Mouse (Mus musculus) liver, embryonic 11.5 days (tissue): ENCODE data around the gene Akap6. TPM values are rescaled to one million over a fixed set of nuclear protein-coding genes. Genes with fewer than 3 reads are reported as not detected.
A peak's percentile ranks its signal among the peaks of the same experiment; 100 is the strongest.

Experiments
- ATAC-seq: fragments of 200-750 bp; cut with Nextera tagmentation; replicated peaks from 2 replicates; pipeline ENCODE4 v1.8.0; 2017; ENCODE audit warnings: moderate number of reproducible peaks, mild to moderate bottlenecking, moderate TSS enrichment, moderate library complexity; ENCODE audit not compliant: low FRiP score
- DNase-seq: peaks from one replicate; pipeline ENCODE4 v3.0.0-alpha.2; 2017; ENCODE audit warnings: low spot score
- H3K27ac ChIP-seq: fragments of 300-500 bp; sonication (generic); 2 replicates; pipeline ENCODE4 v1.5.1; 2014; ENCODE audit warnings: mild to moderate bottlenecking, low read depth, low read length, control low read depth
- H3K27me3 ChIP-seq: fragments of 300-500 bp; sonication (generic); replicated peaks from 2 replicates; pipeline ENCODE4 v1.6.1; 2014; ENCODE audit warnings: low read length, mixed read lengths; ENCODE audit not compliant: control insufficient read depth, insufficient read depth
- H3K36me3 ChIP-seq: fragments of 300-500 bp; sonication (generic); 2 replicates; pipeline ENCODE4 v1.6.1; 2014; ENCODE audit warnings: mild to moderate bottlenecking, low read length, moderate library complexity, mixed read lengths; ENCODE audit not compliant: control insufficient read depth, insufficient read depth
- H3K4me1 ChIP-seq: fragments of 300-500 bp; sonication (generic); replicated peaks from 2 replicates; pipeline ENCODE4 v1.6.1; 2014; ENCODE audit warnings: low read length, mixed read lengths; ENCODE audit not compliant: control insufficient read depth, insufficient read depth
- H3K4me2 ChIP-seq: fragments of 300-500 bp; sonication (generic); 2 replicates; pipeline ENCODE4 v1.6.1; 2014; ENCODE audit warnings: mild to moderate bottlenecking, control low read depth, moderate library complexity
- H3K4me3 ChIP-seq: fragments of 300-500 bp; sonication (generic); 2 replicates; pipeline ENCODE4 v1.5.1; 2014; ENCODE audit warnings: low read depth, low read length, control low read depth
- H3K9ac ChIP-seq: fragments of 300-500 bp; sonication (generic); 2 replicates; pipeline ENCODE4 v1.6.1; 2014; ENCODE audit warnings: low read depth, low read length, control low read depth
- H3K9me3 ChIP-seq: fragments of 300-500 bp; sonication (generic); 2 replicates; pipeline ENCODE4 v1.6.1; 2016; ENCODE audit warnings: low read length, inconsistent platforms, mixed read lengths; ENCODE audit not compliant: control insufficient read depth
- WGBS: fragments of 180-500 bp; shearing (Covaris S2); extraction: QIAGEN DNeasy Blood & Tissue Kit; methylation state at CpG from one replicate; pipeline ENCODE4 v1.1.7; 2014; 5-methylcytosine and 5-hydroxymethylcytosine counted together
- polyA plus RNA-seq: library from polyadenylated mRNA; unstranded; fragments of >200 nt; fragmentation: Nextera tagmentation; extraction: Ambion mirVana; gene quantifications from 2 replicates; pipeline ENCODE4 v1.2.1, GENCODE M21; 2014

The Akap6 gene
- polyA plus RNA-seq, 1 experiment from 2014 or later = 0.10 TPM

DNA sequence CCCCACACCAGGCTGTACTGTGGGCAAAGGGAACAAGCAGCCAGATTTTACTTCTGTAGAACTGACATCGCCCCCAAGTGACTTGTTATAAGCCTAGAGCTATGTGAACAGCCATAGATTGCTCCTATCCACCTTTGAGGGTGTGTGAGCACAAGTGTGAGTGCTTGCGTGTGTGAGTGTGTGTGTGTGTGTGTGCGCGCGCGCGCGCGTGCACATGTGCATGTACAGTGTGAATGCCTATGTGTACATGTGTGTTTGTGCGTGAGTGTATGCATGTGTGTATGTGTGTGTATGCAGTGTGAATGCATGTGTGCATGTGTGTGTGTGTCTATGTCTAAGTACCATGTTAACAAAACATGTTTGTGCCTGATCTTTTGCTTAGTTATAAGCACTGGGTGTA is 445.6 kb downstream of the Akap6 start:
- no peak for ATAC-seq
- WGBS = 95% methylated on average over 10 of the region's 10 CpGs

DNA sequence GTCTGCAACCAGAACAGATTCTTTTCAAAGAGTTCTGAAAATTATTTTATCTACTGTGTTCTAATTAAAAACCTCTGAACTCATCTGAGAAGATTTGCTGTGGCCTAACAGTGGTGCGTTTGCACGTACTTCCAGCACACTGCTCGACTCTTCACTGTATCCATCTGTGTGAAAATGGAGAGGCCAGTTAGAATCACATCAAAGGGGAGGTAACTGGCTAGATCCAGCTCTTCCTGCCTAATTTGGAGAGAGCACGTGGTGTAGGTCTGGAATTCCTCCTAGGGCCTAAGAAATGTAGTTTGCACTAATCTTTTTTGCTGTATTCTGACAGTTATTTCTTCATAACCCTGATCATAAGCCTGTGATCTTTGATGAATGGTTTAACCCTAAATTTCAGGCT is 446.3 kb downstream of the Akap6 start:
- H3K4me1 ChIP-seq = no peaks in the 10 kb centered on the region; the same call in 1 of the 2 replicates
- ATAC-seq = no peak
- 63% methylated on average over 4 of the region's 4 CpGs for WGBS

More for the DNA sequence above, 445.6 kb downstream of the Akap6 start:
- Histone ChIP-seq H3K27ac (no peak overlapping the region), H3K9me3 (no peaks in the 10 kb centered on the region), H3K4me2 (no peak overlapping the region), H3K4me3 (no peak overlapping the region), H3K27me3 (no peaks in the 10 kb centered on the region), H3K9ac (no peak overlapping the region), H3K4me1 (no peaks in the 10 kb centered on the region; the same call in 1 of the 2 replicates), H3K36me3 (no peaks in the 10 kb centered on the region)
- no peak for DNase-seq

DNA sequence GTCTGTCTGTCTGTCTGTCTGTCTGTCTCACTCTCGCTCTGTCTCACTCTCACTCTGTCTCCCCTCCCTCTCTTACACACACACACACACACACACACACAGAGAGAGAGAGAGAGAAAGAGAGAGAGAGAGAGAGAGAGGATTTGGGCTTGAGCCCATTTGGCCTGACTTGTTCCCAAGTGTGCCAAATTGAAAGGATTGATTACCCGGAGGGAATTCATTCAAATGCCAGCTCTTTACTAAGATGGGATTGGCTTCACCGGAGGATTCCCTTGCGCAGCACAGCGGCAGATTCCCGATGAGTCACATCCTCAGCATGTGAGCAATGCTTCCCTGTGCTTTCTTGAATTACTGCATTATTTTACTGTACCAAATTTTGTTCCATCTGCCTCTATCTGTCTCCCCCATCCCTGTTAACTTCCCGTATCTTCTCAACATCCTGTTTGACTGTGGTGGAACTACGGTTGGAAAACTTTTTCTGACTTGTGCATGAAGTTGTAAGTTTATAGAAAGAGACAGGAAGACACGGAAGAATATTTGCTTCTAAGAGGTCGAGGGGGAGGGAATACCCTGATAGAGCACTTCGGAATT is 447.4 kb downstream of the Akap6 start:
- no peak overlapping the region for H3K4me3 ChIP-seq
- DNase-seq = no peak
- no peaks in the 10 kb centered on the region; the same call in 1 of the 2 replicates for H3K9me3 ChIP-seq
- H3K27ac ChIP-seq = no peak overlapping the region
- H3K4me2 ChIP-seq = no peak overlapping the region
- no peak for ATAC-seq
- H3K36me3 ChIP-seq = no peaks in the 10 kb centered on the region
- H3K9ac ChIP-seq = no peak overlapping the region
- no peaks in the 10 kb centered on the region; the same call in 1 of the 2 replicates for H3K4me1 ChIP-seq
- H3K27me3 ChIP-seq = no peaks in the 10 kb centered on the region
- WGBS = 59% methylated on average over 11 of the region's 11 CpGs

More for the DNA sequence above, 446.3 kb downstream of the Akap6 start:
- H3K36me3 ChIP-seq = no peaks in the 10 kb centered on the region
- no peaks in the 10 kb centered on the region for H3K27me3 ChIP-seq
- no peak overlapping the region for H3K4me3 ChIP-seq
- no peak overlapping the region for H3K27ac ChIP-seq
- H3K9ac ChIP-seq = no peak overlapping the region
- no peaks in the 10 kb centered on the region; the same call in 1 of the 2 replicates for H3K9me3 ChIP-seq
- no peak overlapping the region for H3K4me2 ChIP-seq
- no peak for DNase-seq

DNA sequence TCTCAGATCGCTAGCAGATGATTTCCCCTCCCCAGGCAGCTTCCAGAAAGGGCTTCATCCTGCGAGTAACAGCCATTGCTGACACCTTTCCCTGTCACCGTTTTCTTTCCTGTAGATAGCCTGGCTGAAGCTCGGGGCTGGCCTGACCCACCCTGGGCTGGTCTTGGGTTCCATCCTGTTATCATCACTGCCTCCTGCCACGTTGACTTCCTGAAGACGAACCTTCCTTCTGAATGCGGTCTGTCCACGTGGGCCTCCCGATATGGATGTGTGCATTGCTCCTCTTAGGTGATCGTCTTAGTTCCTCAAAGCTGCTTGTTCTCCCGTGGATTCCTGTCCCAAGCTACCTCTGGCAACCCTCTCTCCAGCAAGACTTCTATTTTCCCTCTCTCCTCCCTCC is 448.5 kb downstream of the Akap6 start:
- Histone ChIP-seq H3K9me3 (no peaks in the 10 kb centered on the region; the same call in 1 of the 2 replicates), H3K9ac (no peak overlapping the region), H3K4me3 (no peak overlapping the region), H3K4me2 (peak overlapping the region; percentile 23; the same call in 1 of the 2 replicates), H3K4me1 (no peaks in the 10 kb centered on the region; the same call in 1 of the 2 replicates), H3K36me3 (no peaks in the 10 kb centered on the region), H3K27ac (no peak overlapping the region), H3K27me3 (no peaks in the 10 kb centered on the region)
- DNase-seq (no peak), ATAC-seq (peak; percentile 74)
- WGBS = 40% methylated on average over 11 of the region's 11 CpGs

GRCm38 (mm10) chr12:53168189-53169003 is 469.2 kb downstream of the Akap6 start:
- Histone ChIP-seq H3K4me3 (no peak overlapping the region), H3K36me3 (no peaks in the 10 kb centered on the region), H3K4me2 (no peak overlapping the region), H3K27me3 (no peaks in the 10 kb centered on the region), H3K9ac (no peak overlapping the region), H3K9me3 (no peaks in the 10 kb centered on the region; the same call in 1 of the 2 replicates), H3K4me1 (no peaks in the 10 kb centered on the region), H3K27ac (no peak overlapping the region)
- 83% methylated on average over 8 of the region's 8 CpGs for WGBS
- ATAC-seq = no peak
- no peak for DNase-seq

GRCm38 (mm10) chr12:53191435-53191834 is 492.3 kb downstream of the Akap6 start:
- H3K9ac ChIP-seq = no peak overlapping the region
- ATAC-seq (no peak), DNase-seq (no peak)
- no peaks in the 10 kb centered on the region for H3K27me3 ChIP-seq
- no peaks in the 10 kb centered on the region for H3K9me3 ChIP-seq
- H3K4me1 ChIP-seq = no peaks in the 10 kb centered on the region
- 84% methylated on average over 7 of the region's 7 CpGs for WGBS
- no peak overlapping the region for H3K27ac ChIP-seq
- no peak overlapping the region for H3K4me2 ChIP-seq
- no peaks in the 10 kb centered on the region for H3K36me3 ChIP-seq
- H3K4me3 ChIP-seq = no peak overlapping the region

- H3K36me3 ChIP-seq = no peaks in the 10 kb centered on the region
- WGBS = 74% methylated on average over 5 of the region's 5 CpGs
- no peak for ATAC-seq
- no peak overlapping the region for H3K27ac ChIP-seq
- no peaks in the 10 kb centered on the region for H3K9me3 ChIP-seq
- H3K4me3 ChIP-seq = no peak overlapping the region
- H3K27me3 ChIP-seq = no peaks in the 10 kb centered on the region
- H3K4me1 ChIP-seq = no peaks in the 10 kb centered on the region
- no peak overlapping the region for H3K4me2 ChIP-seq
- DNase-seq = no peak
- H3K9ac ChIP-seq = no peak overlapping the region
Measured at GRCm38 (mm10) chr12:53193664-53194063, 494.5 kb downstream of the Akap6 start.
